Mouse (Mus musculus) MEL (cell line): Measurements from ENCODE around the gene Dsp. TPM values are rescaled to one million over a fixed set of nuclear protein-coding genes. Genes with fewer than 3 reads are reported as not detected.

Experiments used
- DNase-seq: peaks from one replicate; pipeline ENCODE4 v3.0.0; 2011; ENCODE audit warnings: low read depth, low spot score
- H3K27ac ChIP-seq: 2 replicates; pipeline ENCODE4 v1.5.1; 2012; ENCODE audit warnings: low read depth, mild to moderate bottlenecking, control low read depth, low read length, moderate library complexity; ENCODE audit not compliant: control insufficient read depth
- H3K27me3 ChIP-seq, 2 experiments: fragments of 150-350 bp in 1 of 2; sonication (generic) in 1 of 2; 2 replicates each; pipeline ENCODE4 v1.6.1; 2012; ENCODE audit warnings: low read length in 2 of 2, mild to moderate bottlenecking in 2 of 2, improper control_type of control experiment in 1 of 2, moderate library complexity in 1 of 2; ENCODE audit not compliant: insufficient read depth in 2 of 2, control insufficient read depth in 1 of 2
- H3K36me3 ChIP-seq, 2 experiments: 2 replicates each; pipeline ENCODE4 v1.6.1; 2012 to 2014; ENCODE audit warnings: low read length in 2 of 2, improper control_type of control experiment in 1 of 2, inconsistent platforms in 1 of 2, mild to moderate bottlenecking in 1 of 2; ENCODE audit not compliant: insufficient read depth in 2 of 2, control insufficient read depth in 1 of 2
- H3K4me1 ChIP-seq, 2 experiments: fragments of 150-350 bp in 1 of 2; sonication (generic) in 1 of 2; 2 replicates each; pipeline ENCODE4 v1.6.1; 2012; ENCODE audit warnings: low read length in 2 of 2, improper control_type of control experiment in 1 of 2, mild to moderate bottlenecking in 1 of 2; ENCODE audit not compliant: insufficient read depth in 2 of 2, control insufficient read depth in 1 of 2
- H3K4me3 ChIP-seq, 2 experiments: fragments of 150-350 bp in 1 of 2; sonication (generic) in 1 of 2; 2 replicates each; pipeline ENCODE4 v1.5.1; 2012; ENCODE audit warnings: low read depth in 2 of 2, low read length in 2 of 2, mild to moderate bottlenecking in 2 of 2, moderate library complexity in 2 of 2, control low read depth in 1 of 2, improper control_type of control experiment in 1 of 2; ENCODE audit not compliant: control insufficient read depth in 1 of 2, insufficient read depth in 1 of 2
- H3K79me2 ChIP-seq: 2 replicates; pipeline ENCODE4 v1.6.1; 2012; ENCODE audit warnings: mild to moderate bottlenecking, low read length, moderate library complexity; ENCODE audit not compliant: control insufficient read depth, poor library complexity, insufficient read depth
- H3K9ac ChIP-seq: 2 replicates; pipeline ENCODE4 v1.6.1; 2012; ENCODE audit warnings: low read depth, mild to moderate bottlenecking, control low read depth, low read length, moderate library complexity; ENCODE audit not compliant: control insufficient read depth, poor library complexity, severe bottlenecking
- H3K9me3 ChIP-seq: fragments of 150-350 bp; sonication (generic); replicated peaks from 2 replicates; pipeline ENCODE4 v1.6.1; 2012; ENCODE audit warnings: mild to moderate bottlenecking, low read length, improper control_type of control experiment, moderate library complexity; ENCODE audit not compliant: insufficient read depth
- CTCF ChIP-seq, 3 experiments: IDR thresholded peaks in 2 of 3; conservative IDR thresholded peaks in 1 of 3; 2 replicates each; pipeline ENCODE4 v1.5.1; 2011 to 2012; ENCODE audit warnings: low read length in 3 of 3, low read depth in 2 of 3, mild to moderate bottlenecking in 2 of 3, improper control_type of control experiment in 1 of 3, inconsistent platforms in 1 of 3, mixed read lengths in 1 of 3, moderate library complexity in 1 of 3; ENCODE audit not compliant: control insufficient read depth in 1 of 3, insufficient read depth in 1 of 3, poor library complexity in 1 of 3, severe bottlenecking in 1 of 3
- GATA1 ChIP-seq: IDR thresholded peaks from 2 replicates; pipeline ENCODE4 v1.6.1; 2011; ENCODE audit warnings: low read depth, low read length, improper control_type of control experiment
- HCFC1 ChIP-seq: IDR thresholded peaks from 2 replicates; pipeline ENCODE4 v1.6.1; 2012; ENCODE audit warnings: low read depth, mild to moderate bottlenecking, inconsistent platforms, low read length, improper control_type of control experiment, moderate library complexity
- MAX ChIP-seq: IDR thresholded peaks from 2 replicates; pipeline ENCODE4 v1.6.1; 2011; ENCODE audit warnings: low read length, improper control_type of control experiment
- MYB ChIP-seq: IDR thresholded peaks from 2 replicates; pipeline ENCODE4 v1.6.1; 2011; ENCODE audit warnings: mild to moderate bottlenecking, low read depth, low read length, improper control_type of control experiment
- NELFE ChIP-seq: IDR thresholded peaks from 2 replicates; pipeline ENCODE4 v1.6.1; 2011; ENCODE audit warnings: low read depth, low read length, improper control_type of control experiment
- NRF1 ChIP-seq: IDR thresholded peaks from 2 replicates; pipeline ENCODE4 v1.6.1; 2014; ENCODE audit warnings: low read depth, mild to moderate bottlenecking, inconsistent platforms, low read length, improper control_type of control experiment, moderate library complexity; ENCODE audit not compliant: poor library complexity, insufficient read depth, severe bottlenecking
- POLR2A ChIP-seq, 2 experiments: IDR thresholded peaks; 2 replicates each; pipeline ENCODE4 v1.6.1; 2011 to 2012; ENCODE audit warnings: low read length in 2 of 2, mild to moderate bottlenecking in 2 of 2, control low read depth in 1 of 2, improper control_type of control experiment in 1 of 2, low read depth in 1 of 2, moderate library complexity in 1 of 2; ENCODE audit not compliant: control insufficient read depth in 1 of 2, insufficient read depth in 1 of 2, poor library complexity in 1 of 2
- POLR2AphosphoS5 ChIP-seq: IDR thresholded peaks from 2 replicates; pipeline ENCODE4 v1.6.1; 2012; ENCODE audit warnings: low read depth, borderline replicate concordance, mild to moderate bottlenecking, inconsistent platforms, low read length, moderate library complexity, mixed read lengths
- RAD21 ChIP-seq: IDR thresholded peaks from 2 replicates; pipeline ENCODE4 v1.6.1; 2011; ENCODE audit warnings: mild to moderate bottlenecking, low read depth, low read length, improper control_type of control experiment
- RCOR1 ChIP-seq: IDR thresholded peaks from 2 replicates; pipeline ENCODE4 v1.6.1; 2012; ENCODE audit warnings: low read depth, mild to moderate bottlenecking, inconsistent platforms, low read length, improper control_type of control experiment
- SIN3A ChIP-seq: IDR thresholded peaks from 2 replicates; pipeline ENCODE4 v1.6.1; 2012; ENCODE audit warnings: low read length, improper control_type of control experiment, inconsistent platforms
- SMC3 ChIP-seq: IDR thresholded peaks from 2 replicates; pipeline ENCODE4 v1.6.1; 2011; ENCODE audit warnings: low read depth, low read length, improper control_type of control experiment
- TBP ChIP-seq: IDR thresholded peaks from 2 replicates; pipeline ENCODE4 v1.8.0; 2011; ENCODE audit warnings: low read depth, low read length, improper control_type of control experiment
- ZC3H11A ChIP-seq: IDR thresholded peaks from 2 replicates; pipeline ENCODE4 v1.6.1; 2012; ENCODE audit warnings: low read depth, mild to moderate bottlenecking, inconsistent platforms, low read length, improper control_type of control experiment
- ZMIZ1 ChIP-seq: IDR thresholded peaks from 2 replicates; pipeline ENCODE4 v1.6.1; 2012; ENCODE audit warnings: low read depth, mild to moderate bottlenecking, inconsistent platforms, low read length, improper control_type of control experiment, moderate library complexity
- polyA plus RNA-seq, 2 experiments: library from polyadenylated mRNA; stranded (reverse) in 1 of 2; unstranded in 1 of 2; fragments of >175 nt in 1 of 2; fragments of >200 nt in 1 of 2; gene quantifications; 2 replicates each; pipeline versions ENCODE4 v1.2.1 to v1.2.4; 2012; ENCODE audit warnings: low replicate concordance in 2 of 2, low read depth in 1 of 2; ENCODE audit not compliant: insufficient read length in 2 of 2, insufficient read depth in 1 of 2, missing spikeins in 1 of 2
- total RNA-seq: library from RNA; depleted of rRNA; stranded (reverse); fragments of 300-350 nt; gene quantifications from 2 replicates; pipeline ENCODE4 v1.2.3, GENCODE M21; 2012; rRNA removed

The Dsp gene
- total and polyA plus RNA-seq, 3 experiments = not detected

DNA sequence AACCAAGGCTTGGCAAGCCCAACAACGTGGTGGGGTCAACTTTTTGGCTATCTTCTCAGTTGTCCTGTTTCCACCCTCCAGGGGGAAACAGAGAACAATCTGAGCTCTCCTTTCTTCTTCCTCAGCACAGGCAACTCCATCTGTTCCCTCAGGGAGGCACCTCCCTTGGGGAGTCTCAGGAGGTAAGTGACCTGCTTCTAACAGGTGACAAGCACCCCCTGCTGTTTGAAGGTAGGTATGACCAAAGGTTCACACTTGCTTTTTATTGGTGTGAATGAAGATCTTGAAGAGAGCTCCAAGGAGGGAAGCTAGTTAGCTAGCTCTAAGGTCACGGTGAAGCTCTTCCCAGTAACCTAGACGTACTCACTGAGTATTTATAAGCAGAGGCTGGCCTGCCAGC lies 84.3 kb downstream of the Dsp start:
- no peaks in the 10 kb centered on the region for H3K9me3 ChIP-seq
- TF ChIP-seq RAD21 = peak; percentile 29
- peak; percentile 51 for TF ChIP-seq SMC3
- TF ChIP-seq CTCF (IDR thresholded peaks at IDR 0.05 in 2 of 3, conservative IDR thresholded peaks at IDR 0.05 in 1 of 3; ENCODE audit: control insufficient read depth in 1 of 3, insufficient read depth in 1 of 3, low read depth in 2 of 3, low read length in 3 of 3, poor library complexity in 1 of 3, severe bottlenecking in 1 of 3) = peak in 2 of 3 experiments; percentile 4 to 46; a peak in 2 of 6 replicates
- no peak for TF ChIP-seq NRF1
- TF ChIP-seq, all 39 proteins: peak for 3
- Histone ChIP-seq H3K36me3 (no peaks in the 10 kb centered on the region), H3K27me3 (no peaks in the 10 kb centered on the region), H3K27ac (no peak overlapping the region), H3K4me3 (no peak overlapping the region), H3K9ac (no peak overlapping the region), H3K79me2 (no peaks in the 10 kb centered on the region), H3K4me1 (no peaks in the 10 kb centered on the region)
- peak; percentile 23 for DNase-seq

DNA sequence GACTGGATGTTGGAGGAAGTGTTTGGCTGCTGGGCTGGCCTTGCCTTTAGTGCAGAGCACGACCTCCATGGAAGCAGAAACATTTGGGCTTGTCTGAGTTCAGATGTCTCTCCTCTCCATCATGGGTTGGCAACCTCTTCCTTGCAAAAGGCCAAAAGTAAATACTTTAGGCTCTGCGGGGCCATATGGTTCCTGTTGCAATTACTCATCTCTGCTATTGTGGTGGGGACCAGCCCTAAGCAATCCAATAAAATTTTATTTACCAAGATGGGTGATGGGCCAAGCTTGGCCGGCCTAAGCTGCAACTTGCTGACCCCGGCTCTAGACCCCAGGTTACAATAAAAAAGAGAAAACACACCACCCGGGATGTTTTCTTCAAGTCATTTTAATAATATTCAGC lies 97.1 kb downstream of the Dsp start:
- H3K27me3 ChIP-seq = peaks cover 0 to 4% of the 10 kb centered on the region in 2 experiments; a peak in 3 of 4 replicates
- H3K36me3 ChIP-seq = no peaks in the 10 kb centered on the region; a peak in 1 of 4 replicates
- TF ChIP-seq GATA1 (no peak), MAX (no peak), ZC3H11A (no peak), HCFC1 (no peak), MYB (no peak), POLR2A (IDR thresholded peaks at IDR 0.05; ENCODE audit: control insufficient read depth in 1 of 2, insufficient read depth in 1 of 2, low read depth in 1 of 2, low read length in 2 of 2, poor library complexity in 1 of 2) (no peak), NELFE (no peak), TBP (no peak), ZMIZ1 (no peak), SIN3A (no peak), RCOR1 (no peak), POLR2AphosphoS5 (no peak)
- TF ChIP-seq, all 39 proteins: peak for 0
- Histone ChIP-seq H3K4me1 (no peaks in the 10 kb centered on the region; a peak in 1 of 4 replicates), H3K4me3 (no peak overlapping the region), H3K79me2 (no peaks in the 10 kb centered on the region), H3K9me3 (no peaks in the 10 kb centered on the region), H3K9ac (no peak overlapping the region), H3K27ac (no peak overlapping the region)
- DNase-seq = no peak

Other genes starting within 250 kb of the Dsp start
- gene Ssr1, start 157.1 kb upstream of the Dsp start, total RNA-seq = 76.7 and 77.2 TPM in 2 replicates
- 100 to 1,000 TPM in 1 of 2 experiments, 10 to 100 TPM in 1; 30.9 to 104 TPM for gene Ssr1, start 157.1 kb upstream of the Dsp start, polyA plus RNA-seq
- gene Riok1, start 114.3 kb upstream of the Dsp start, total RNA-seq = 37.6 and 43.7 TPM in 2 replicates
- 10 to 100 TPM in 1 of 2 experiments, not detected in 1; 40.5 TPM for gene Riok1, start 114.3 kb upstream of the Dsp start, polyA plus RNA-seq
- 1.0 and 1.1 TPM in 2 replicates for gene Cage1, start 114.2 kb upstream of the Dsp start, total RNA-seq
- gene Cage1, start 114.2 kb upstream of the Dsp start, polyA plus RNA-seq = under 1 TPM in 1 of 2 experiments, not detected in 1; 0.78 TPM
- 45.8 and 63.2 TPM in 2 replicates for gene Snrnp48, start 53.6 kb downstream of the Dsp start, total RNA-seq
- 100 to 1,000 TPM in 1 of 2 experiments, 10 to 100 TPM in 1; 60.4 to 134 TPM for gene Snrnp48, start 53.6 kb downstream of the Dsp start, polyA plus RNA-seq
- not detected in 2 replicates for gene Bmp6, start 193.8 kb downstream of the Dsp start, total RNA-seq
- gene Bmp6, start 193.8 kb downstream of the Dsp start, polyA plus RNA-seq = not detected